Mouse (Mus musculus) myocyte (in vitro differentiated cells): Measurements from ENCODE around the gene Nos1.

ENCODE experiments used
- MAX ChIP-seq: IDR thresholded peaks from one replicate; pipeline ENCODE4 v1.6.1; 2011; ENCODE audit warnings: low read depth, mild to moderate bottlenecking, control low read depth
- POLR2A ChIP-seq: IDR thresholded peaks from one replicate; pipeline ENCODE4 v1.6.1; 2011; ENCODE audit warnings: low read depth, mild to moderate bottlenecking, control low read depth, moderate library complexity; ENCODE audit not compliant: insufficient read length
- USF1 ChIP-seq: IDR thresholded peaks from one replicate; pipeline ENCODE4 v1.6.1; 2011; ENCODE audit warnings: low read depth, mild to moderate bottlenecking, control low read depth, moderate library complexity

GRCm38 (mm10) chr5:117899361-117899760 lies 118.5 kb downstream of the Nos1 start:
- TF ChIP-seq USF1: no peak
- no peak for TF ChIP-seq POLR2A
- TF ChIP-seq MAX: no peak
